Mouse (Mus musculus): ENCODE measurements around the gene Mtap.

The Mtap gene

DNA sequence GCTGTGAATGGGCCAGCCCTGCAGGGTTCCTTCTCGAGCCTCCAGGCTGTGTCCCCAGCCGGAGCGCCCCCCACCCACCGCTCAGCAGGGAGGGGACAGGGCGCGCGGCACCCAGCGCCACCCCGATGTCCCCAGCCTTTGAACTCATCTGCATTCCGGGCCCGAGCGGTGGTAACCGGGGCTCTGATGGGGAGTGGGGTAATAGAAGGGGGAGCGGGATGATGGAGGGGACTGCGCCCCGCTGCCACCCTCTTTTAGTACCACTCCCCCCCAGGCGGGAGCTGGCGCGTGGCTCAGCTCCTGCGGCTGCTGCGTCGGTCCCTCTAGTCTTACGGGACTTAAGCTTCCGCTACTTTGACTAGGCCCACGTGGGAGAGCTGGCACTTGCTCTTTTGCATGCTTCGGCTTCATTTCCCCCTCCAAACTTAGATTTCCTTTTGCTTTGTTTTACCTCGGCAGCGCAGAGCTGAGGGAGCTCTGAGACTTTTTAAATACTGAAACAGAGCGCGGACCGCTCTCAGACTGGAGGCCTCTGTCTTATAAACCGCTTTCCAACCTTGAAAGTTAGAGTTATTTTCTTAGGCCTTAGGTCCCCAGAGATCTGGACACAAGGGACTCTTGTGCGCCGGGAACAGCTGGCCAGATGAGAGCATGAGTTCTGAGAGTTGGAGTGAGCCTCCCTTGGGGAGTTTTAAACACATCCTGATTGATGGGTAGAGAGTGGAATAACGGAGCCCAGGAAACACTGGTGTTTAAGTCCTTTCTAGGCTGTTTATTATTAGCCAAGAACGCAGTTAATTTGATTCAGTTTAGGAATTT is 829 bp downstream of the Mtap start:
- no peak for DNase-seq (ENCODE audit: low spot score)

DNA sequence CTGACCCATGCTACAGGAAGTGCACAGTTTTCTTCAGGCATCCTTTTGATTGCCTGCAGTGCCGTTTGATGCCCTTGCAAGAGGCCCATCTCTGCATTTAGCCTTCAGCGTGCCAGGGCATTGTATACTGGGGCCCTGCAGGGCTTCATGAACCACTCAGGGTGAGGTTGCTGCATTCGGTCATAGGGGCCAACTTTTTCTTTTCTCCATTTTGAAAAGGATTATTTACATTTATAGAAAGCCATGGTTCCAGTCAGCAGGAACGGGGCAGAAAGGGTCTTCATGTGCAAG is 1.4 kb downstream of the Mtap start:
- DNase-seq (ENCODE audit: low spot score): no peak

DNA sequence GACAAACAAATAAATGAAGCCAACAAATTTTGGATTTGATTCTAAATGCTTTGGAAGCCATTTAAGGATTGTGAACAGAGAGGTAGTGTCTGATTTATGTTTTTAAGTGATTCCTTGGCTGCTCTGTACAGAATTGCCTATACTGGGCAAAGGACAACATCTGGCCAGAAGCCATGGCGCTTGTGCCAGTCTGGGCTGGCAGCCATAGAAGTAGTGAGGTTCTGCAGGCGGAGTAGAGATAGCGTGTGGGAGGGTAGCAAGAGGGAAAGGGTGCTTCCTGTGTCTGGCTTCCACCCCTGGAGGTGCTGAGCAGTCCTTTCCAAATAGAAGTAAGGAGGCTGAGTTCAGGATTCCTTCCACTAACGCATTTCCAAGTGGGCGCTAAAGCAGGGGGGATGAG is 3.9 kb downstream of the Mtap start:
- peak; percentile 45 for DNase-seq (ENCODE audit: low spot score)

DNA sequence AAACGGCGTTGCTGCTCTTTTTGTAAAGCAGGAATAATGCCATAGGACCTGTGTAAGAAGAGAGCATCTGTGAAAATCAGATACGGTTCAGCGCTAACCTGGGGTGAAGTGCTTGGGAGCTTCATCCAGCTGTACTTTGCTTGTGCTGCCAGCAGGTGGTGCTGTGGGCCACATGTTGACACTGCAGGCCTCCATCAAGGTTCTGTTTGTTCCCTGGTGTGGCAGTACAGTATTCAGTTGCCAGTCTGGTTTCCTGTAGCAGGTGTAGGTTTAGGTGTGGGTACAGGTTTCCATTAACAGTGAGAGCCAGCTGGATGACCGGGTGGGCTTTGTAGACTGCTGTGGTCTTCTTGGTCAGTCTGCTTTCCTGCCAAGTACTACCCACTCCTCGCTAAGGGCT is 8.5 kb downstream of the Mtap start:
- DNase-seq (ENCODE audit: low spot score): peak; percentile 67

DNA sequence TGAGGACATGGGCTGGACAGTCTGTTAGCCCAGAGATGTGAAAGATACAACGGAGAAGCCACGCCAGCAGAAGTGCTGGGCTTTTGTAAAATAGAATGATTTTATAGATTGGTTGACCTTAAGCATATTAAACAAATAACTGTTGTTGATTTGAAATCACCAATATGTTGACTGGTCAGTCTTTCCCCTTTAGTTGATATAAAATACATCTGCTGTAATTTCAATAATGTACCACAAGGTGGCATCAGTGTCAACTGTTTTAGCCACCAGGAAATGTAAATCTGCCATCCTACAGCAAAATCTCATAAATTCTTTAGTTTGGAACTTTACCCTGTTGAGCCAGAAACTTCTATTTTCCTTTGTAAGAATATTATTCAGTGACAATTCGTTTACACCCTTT is 9.4 kb downstream of the Mtap start:
- no peak for DNase-seq (ENCODE audit: low spot score)

DNA sequence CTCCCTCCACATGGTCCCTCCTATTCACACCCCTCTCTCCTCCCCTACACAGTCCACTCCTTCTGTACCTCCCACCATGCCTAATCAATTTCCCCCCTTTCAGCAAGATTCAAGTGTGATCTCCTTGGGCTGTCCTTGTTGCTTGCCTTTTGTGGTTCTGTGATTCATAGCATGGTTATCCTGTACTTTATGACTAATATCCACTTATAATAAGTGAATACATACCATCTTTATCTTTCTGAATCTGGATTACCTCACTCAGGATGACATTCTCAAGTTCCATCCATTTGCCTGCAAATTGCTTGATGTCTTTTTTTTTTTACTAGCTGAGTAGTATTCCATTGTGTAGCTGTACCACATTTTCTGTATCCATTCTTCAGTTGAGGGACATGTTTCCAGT is 12.3 kb downstream of the Mtap start:
- DNase-seq (ENCODE audit: low spot score): no peak

DNA sequence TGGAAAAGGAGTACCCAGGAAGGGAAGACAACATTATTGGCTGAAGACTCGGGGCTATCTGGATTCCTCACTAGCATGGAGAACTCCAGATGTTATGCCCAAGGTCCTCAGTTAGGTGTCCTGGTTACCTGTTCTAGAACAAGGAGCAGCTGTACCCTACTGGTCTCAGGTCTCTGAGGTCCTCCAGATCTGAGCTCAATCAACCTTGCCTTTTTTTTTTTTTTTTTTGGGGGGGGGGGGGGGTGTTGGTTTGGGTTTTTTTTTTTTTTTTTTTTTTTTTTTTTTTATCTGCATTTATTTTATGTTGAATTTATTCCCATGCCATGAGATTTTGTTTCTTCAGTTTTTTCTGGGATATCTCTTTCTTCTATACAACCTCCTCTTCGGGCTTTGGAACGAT is 24.5 kb downstream of the Mtap start:
- DNase-seq (ENCODE audit: low spot score): no peak

DNA sequence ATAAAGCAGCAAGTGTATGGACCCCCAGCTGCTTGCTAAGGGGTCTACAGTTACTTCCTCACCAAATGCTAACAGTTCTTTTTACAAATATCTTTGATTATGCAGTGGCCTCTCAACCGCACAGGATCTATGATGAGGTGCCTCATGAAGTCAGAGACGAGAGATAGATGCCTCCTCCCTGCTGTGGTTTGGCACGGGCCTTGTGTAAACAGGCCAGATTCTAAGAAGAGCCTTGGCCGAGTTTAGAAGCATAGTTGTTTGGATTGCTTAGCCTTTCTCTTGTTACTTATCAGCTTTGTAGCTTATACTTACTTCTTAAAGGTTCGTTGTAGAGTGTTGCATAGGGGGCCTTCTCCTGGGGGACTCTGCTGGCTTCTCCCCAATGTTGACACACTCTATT is 25.6 kb downstream of the Mtap start:
- DNase-seq (ENCODE audit: low spot score): no peak

DNA sequence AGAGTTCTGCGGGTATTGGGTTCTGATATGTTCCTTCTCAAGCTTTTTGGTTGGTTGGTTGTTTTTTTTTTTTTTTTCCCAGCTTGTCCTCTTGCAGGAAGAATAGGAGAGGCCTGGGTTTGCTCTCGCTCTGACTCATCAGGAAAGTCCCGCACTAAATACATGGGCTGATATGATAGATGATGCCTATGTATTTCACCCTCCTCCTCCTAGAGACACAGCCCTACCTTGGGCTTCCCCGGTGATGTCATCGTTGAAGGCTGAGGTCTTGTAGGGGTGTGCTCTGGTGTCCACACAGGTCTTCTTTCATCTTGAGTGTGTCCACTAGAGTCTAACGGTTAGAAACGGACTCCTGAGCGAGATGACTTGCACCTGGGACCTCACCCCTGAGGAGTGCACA is 26.7 kb downstream of the Mtap start:
- no peak for DNase-seq (ENCODE audit: low spot score)

DNA sequence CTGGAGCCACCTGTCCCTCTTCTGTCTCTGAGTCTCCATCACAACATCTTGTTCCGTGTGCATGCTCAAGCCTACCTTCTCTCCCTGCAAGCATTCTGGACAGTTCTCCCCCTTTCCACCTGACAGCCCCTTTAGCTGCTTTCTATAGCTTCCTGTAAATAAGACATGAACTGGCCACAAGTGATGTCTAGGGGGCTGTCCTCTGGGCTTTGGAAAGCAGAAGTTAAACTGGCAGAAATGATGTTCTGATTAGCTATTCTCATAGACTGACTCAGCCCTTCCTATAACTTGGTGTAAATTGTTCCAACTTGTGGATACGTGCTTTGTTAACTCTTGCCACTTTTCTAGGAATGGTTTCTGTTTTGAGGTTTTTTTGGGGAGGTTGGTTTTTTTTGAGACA is 27.8 kb downstream of the Mtap start:
- no peak for DNase-seq (ENCODE audit: low spot score)

DNA sequence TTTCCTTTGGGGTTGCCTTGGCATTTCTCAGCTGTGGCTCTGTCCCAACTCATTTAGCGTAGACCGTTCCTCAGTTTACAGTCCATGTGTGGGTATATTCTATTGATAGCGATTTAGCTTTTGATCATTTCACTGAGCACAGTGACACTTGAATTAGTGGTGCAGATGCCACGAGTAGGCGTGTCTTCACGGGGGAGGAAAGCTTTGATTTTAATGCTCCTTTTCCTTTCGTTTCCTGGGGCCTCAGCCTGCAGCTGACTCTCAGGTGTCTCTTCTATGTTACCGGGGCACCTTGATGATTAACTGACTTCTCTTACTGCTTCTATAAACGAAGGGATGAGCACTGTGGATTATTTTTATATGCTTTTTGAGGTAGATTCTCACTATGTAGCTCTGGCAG is 32.0 kb downstream of the Mtap start:
- no peak for DNase-seq (ENCODE audit: low spot score)

DNA sequence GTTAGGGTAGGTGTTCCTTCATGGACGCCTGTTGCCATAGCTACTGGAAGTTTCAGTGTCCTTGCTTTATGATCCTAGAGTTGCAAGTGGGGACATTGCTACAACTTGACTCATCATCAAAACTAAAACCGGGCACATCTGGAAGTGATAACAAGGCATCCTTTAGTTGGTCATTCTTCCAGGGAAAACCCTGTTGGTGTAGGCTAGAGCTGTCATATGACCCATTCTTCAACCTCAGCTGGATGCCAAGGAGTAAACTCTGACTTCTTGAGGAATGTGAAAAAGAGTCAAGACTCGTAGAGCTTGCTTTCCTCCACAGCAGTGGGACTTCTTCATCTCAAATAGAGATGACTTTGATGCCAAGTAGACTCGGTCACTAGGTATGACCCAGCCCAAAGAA is 32.8 kb downstream of the Mtap start:
- no peak for DNase-seq (ENCODE audit: low spot score)

DNA sequence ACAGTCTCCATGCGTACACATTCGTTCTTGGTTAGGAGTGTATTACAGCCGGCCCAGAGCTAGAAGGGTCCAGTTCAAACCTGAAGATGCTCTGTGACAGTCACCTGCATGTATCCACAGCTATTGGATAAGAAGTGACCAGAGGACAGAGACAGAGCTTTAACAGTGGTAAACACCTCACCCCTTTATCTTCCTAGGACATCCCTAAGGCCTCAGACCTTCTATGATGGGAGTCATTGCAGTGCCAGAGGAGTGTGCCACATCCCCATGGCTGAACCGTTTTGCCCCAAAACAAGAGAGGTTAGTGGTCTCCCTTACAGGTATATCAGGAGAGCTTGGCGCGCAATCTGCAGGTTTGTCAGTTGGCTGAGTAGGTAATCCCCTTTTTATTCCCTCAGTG is 34.0 kb downstream of the Mtap start:
- DNase-seq (ENCODE audit: low spot score): no peak

DNA sequence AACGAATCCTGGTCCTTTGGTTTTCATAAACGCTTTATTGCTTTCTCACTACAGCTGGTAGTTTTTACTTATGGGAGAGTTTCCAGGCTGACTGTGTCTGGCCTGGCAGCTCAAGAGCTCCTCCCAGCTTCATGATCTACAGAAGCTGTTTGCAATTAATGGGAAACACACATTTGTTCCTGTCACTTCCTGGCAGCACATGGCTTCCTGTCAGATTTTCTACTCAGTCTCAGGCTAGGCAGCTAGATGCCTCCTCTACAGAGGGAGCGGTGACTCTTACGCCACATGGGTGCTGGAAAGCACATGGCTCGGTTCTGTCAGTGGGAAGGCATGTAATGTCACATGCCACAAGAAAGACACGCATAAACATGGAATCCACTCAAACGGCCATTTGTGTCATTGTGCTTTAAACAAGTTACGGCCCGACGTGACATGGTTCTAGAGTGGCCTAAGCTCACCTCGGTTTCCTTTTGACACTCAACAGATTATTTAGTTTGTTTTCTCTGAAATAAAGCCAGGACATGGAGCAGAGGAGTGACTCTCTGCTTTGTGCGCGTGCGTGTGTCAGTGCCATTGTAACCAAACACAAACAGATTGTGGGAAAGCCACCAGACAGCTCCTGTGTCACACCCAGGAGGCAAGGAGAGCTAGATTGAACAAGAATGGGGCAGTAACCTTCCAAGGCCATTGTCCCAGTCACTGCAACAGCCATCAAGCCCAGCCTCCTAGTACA is 36.1 kb downstream of the Mtap start:
- DNase-seq (ENCODE audit: low spot score): no peak

DNA sequence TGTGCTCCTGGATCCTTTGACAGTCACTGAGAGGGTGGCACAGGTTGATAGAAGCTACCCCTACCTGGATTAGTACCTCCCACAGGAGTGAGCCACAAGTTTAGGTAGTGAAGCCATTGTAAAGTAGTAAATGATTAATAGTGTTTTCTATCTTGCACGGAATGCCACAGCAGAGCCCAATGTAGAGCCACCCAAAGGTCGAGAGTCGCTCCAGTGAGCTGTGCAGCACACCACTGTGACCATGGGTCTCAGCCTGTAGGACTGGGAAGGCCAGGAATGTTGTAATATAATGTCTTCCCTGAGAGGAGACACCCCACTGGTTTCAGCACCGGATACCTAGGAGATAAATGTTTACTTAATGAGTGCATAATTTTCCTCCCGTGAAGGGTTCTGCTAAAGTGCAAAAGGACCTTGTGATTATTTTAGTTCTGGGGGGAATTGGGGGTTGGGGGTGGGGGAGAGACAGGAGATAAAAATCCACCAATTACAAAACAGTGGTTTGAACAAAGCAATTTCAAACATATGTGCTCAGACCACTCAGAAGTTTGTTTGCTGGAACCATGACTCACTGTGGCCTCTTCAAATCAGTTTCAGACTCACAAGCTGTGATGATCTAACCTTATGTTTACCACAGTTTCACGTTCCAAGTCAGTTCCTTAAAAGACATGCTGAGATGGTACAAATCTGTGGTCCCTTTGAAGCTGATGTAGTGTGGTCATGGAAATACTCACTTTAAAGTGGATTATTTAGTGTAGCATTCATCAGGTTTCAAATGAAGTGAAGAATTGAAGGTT is 40.8 kb downstream of the Mtap start:
- no peak for DNase-seq (ENCODE audit: low spot score)

DNA sequence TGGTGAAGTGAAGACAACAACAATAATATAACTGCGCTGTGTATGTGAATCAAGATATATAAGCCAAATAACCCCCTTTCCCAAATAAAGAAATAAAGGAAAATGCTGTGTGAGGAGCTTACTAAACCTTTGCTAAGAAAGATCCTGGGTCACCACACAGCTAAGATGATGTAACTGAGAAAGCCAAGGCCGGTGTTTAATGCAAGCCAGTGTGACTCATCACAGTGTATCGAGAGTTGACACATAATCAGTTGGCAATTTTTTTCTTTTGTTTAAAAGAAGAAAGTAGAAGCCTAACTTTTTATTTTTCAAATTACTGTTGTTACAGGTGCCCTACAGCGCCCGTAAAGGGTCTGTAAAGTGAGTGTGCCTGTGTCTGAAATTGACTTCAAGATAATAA is 43.2 kb downstream of the Mtap start:
- DNase-seq (ENCODE audit: low spot score): no peak

DNA sequence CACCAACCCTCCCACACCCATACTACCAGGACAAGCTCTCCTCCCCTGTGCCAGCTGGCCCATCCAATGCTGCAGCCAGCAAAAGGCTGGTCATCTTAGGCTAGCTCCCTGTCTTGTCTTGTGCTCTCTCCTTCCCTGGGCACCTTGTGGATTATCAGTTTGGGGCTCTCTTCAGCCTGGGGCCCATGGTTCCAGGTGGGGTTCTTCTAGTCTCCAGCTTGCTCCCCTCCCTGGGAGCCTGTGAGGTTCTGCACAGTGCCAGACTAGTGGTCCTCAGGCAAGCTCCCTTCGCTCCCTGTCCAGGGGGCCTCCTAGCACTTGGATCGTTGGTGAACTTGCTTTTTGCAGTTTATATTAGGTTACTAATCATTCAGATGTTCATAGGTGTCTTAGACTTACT is 44.7 kb downstream of the Mtap start:
- DNase-seq (ENCODE audit: low spot score): no peak

DNA sequence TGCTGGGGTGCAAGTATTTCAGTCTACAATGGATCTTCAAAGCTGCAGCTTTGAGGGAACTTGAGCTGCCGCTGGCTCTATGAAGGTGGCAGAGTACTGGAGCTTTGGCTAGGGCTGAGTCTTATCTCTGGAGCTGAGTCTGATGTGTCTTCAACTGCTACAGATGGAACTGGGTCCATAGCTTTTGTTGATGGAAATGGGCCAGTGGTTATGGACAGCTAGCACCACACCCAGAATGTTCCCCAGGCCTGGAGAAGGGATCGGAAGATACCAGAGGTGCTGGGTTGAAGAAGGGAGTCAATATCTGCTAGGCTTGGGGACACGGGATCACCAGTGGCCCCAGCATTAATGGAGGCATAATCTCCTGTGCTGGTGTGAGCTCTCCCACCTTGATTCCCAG is 45.6 kb downstream of the Mtap start:
- no peak for DNase-seq (ENCODE audit: low spot score)

DNA sequence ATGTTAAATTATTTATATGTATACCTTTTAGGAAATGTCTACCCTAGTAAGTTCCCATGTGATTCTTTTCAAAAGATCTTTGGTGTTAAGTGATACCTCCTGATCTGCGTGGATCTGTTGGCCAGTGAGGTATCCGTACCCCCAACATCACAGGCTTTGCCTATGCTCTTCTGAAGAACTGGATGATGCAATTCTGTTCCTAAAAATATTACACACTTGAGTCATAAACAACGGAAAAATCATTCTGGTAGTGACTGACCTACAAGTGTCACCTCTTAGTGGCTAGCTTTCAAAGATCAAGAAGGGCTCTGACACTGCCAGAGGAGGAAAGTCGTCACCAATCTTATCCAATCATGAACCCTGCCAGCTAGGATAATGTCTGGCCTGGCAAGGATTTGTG is 58.6 kb downstream of the Mtap start:
- DNase-seq (ENCODE audit: low spot score): no peak

DNA sequence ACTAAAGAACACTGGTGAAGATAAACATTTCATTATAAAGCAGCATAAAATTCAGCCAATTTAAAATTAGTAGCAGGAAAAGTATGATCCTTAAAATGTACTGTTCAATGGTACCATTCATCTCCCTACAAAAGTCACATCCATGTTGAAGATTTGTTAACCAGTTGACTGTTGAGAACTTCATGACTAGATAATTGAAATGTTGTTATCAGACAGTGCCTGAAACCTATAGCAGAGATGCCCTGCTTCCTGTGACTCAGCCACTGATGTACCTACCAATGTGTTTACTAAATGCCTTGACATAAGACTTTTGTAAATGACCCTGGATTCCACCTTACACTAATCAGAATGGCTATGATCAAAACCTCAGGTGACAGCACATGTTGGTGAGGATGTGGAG is 60.2 kb downstream of the Mtap start:
- no peak for DNase-seq (ENCODE audit: low spot score)

DNA sequence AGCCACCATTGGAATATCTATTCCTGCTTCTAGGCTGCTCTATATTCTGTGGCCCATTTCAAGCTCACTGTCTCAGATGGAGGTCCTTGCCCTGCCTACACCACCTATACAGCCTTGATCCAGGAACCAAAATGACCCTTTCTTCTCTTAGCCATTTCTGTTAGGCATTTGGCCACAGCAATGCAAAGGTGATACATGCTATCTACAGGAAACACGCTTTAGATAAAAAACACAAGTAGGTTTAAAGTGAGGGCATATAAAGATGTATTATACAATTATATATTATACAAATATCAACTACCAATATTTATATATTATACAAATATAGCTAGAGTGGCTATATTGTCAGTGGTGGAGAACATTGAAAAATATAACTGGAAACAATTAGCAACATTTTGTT is 63.9 kb downstream of the Mtap start:
- DNase-seq (ENCODE audit: low spot score): no peak

DNA sequence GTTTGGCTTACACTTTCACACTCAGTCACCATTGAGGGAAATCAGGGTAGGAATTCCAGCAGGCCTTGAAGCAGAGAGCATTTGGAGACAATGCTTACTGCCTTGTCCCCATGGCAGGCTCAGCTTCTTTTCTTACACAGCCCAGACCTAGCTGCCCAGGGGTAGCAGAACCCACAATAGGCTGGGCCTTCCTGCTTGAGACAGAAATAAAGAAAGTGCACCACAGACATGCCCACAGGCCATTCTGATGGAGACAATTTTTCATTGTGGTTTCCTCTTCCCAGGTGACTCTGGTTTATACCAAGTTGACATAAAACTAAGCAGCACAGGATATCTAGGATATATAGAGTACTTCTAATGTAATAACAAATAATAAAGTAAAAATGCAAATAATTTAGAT is 72.4 kb downstream of the Mtap start:
- no peak for DNase-seq (ENCODE audit: low spot score)

DNA sequence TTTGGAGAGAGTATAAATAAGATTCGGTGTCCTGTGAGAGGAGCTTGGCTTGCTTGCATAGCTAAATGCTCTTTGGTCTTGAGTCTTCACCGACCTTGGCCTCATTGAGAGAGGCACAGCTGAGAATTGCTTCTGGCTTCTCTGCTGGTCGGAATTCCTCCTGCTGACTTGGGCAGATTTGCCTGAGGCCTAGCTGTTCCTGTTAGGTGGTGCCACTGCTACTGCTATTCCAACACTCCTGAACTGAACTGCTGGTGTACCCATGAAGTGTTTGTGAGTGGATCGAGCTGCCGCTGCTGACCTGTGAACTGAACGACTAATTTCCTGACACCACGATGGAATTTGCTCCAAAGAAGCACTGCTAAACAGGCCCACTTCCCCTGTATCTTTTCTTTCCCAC is 73.4 kb downstream of the Mtap start:
- DNase-seq (ENCODE audit: low spot score): no peak

All from ovary, postnatal 14 days (tissue).